Mouse (Mus musculus) stomach, embryonic 16.5 days (tissue): ENCODE data around the gene St3gal3. TPM values are rescaled to one million over a fixed set of nuclear protein-coding genes. Genes with fewer than 3 reads are reported as not detected.

ENCODE experiments used
- ATAC-seq: fragments of 200-750 bp; cut with Nextera tagmentation; 2 replicates; pipeline ENCODE4 v1.8.0; 2017; ENCODE audit warnings: moderate number of reproducible peaks, moderate TSS enrichment; ENCODE audit not compliant: insufficient read depth, low FRiP score
- H3K27ac ChIP-seq: fragments of 300-500 bp; sonication (generic); 2 replicates; pipeline ENCODE4 v1.5.1; 2014; ENCODE audit warnings: low read length
- H3K27me3 ChIP-seq: fragments of 300-500 bp; sonication (generic); 2 replicates; pipeline ENCODE4 v1.6.1; 2014; ENCODE audit warnings: low read length, control low read depth, mixed read lengths; ENCODE audit not compliant: control insufficient read depth, insufficient read depth
- H3K36me3 ChIP-seq: fragments of 300-500 bp; sonication (generic); 2 replicates; pipeline ENCODE4 v1.6.1; 2014; ENCODE audit warnings: low read length; ENCODE audit not compliant: control insufficient read depth, insufficient read depth
- H3K4me1 ChIP-seq: fragments of 300-500 bp; sonication (generic); 2 replicates; pipeline ENCODE4 v1.6.1; 2014; ENCODE audit warnings: low read length, control low read depth, mixed read lengths; ENCODE audit not compliant: control insufficient read depth, insufficient read depth
- H3K4me2 ChIP-seq: fragments of 300-500 bp; sonication (generic); 2 replicates; pipeline ENCODE4 v1.6.1; 2014; ENCODE audit warnings: low read depth, low read length, mixed read lengths
- H3K4me3 ChIP-seq: fragments of 300-500 bp; sonication (generic); replicated peaks from 2 replicates; pipeline ENCODE4 v1.5.1; 2014; ENCODE audit warnings: mild to moderate bottlenecking, low read length
- H3K9ac ChIP-seq: fragments of 300-500 bp; sonication (generic); 2 replicates; pipeline ENCODE4 v1.6.1; 2014; ENCODE audit warnings: low read length
- H3K9me3 ChIP-seq: fragments of 300-500 bp; sonication (generic); replicated peaks from 2 replicates; pipeline ENCODE4 v1.6.1; 2016; ENCODE audit warnings: low read length, control low read depth; ENCODE audit not compliant: control insufficient read depth
- WGBS: fragments of 180-500 bp; shearing (Covaris S2); extraction: QIAGEN DNeasy Blood & Tissue Kit; methylation state at CpG from one replicate; pipeline ENCODE4 v1.1.7; 2014; 5-methylcytosine and 5-hydroxymethylcytosine counted together
- polyA plus RNA-seq: library from polyadenylated mRNA; unstranded; fragments of >200 nt; fragmentation: Nextera tagmentation; extraction: Ambion mirVana; gene quantifications from 2 replicates; pipeline ENCODE4 v1.2.1, GENCODE M21; 2015

The St3gal3 gene
- polyA plus RNA-seq, 1 experiment from 2014 or later = 5.2 TPM

GRCm38 (mm10) chr4:118156559-118156958, 21.8 kb upstream of the St3gal3 start:
- no peak overlapping the region for H3K4me3 ChIP-seq
- 89% methylated on average over 15 of the region's 15 CpGs for WGBS

GRCm38 (mm10) chr4:118154889-118155288, 20.2 kb upstream of the St3gal3 start:
- Histone ChIP-seq H3K9ac (no peak overlapping the region), H3K9me3 (no peaks in the 10 kb centered on the region), H3K36me3 (peaks cover 23% of the 10 kb centered on the region), H3K4me2 (no peak overlapping the region), H3K4me3 (no peak overlapping the region), H3K27me3 (no peaks in the 10 kb centered on the region), H3K27ac (no peak overlapping the region), H3K4me1 (no peaks in the 10 kb centered on the region)
- 90% methylated on average over 5 of the region's 5 CpGs for WGBS
- no peak for ATAC-seq

More at GRCm38 (mm10) chr4:118156559-118156958, 21.8 kb upstream of the St3gal3 start:
- no peak for ATAC-seq
- no peak overlapping the region for H3K9ac ChIP-seq
- peaks cover 39% of the 10 kb centered on the region for H3K36me3 ChIP-seq
- H3K4me2 ChIP-seq = no peak overlapping the region
- no peak overlapping the region for H3K27ac ChIP-seq
- H3K9me3 ChIP-seq = no peaks in the 10 kb centered on the region
- no peaks in the 10 kb centered on the region for H3K4me1 ChIP-seq
- H3K27me3 ChIP-seq = no peaks in the 10 kb centered on the region

DNA sequence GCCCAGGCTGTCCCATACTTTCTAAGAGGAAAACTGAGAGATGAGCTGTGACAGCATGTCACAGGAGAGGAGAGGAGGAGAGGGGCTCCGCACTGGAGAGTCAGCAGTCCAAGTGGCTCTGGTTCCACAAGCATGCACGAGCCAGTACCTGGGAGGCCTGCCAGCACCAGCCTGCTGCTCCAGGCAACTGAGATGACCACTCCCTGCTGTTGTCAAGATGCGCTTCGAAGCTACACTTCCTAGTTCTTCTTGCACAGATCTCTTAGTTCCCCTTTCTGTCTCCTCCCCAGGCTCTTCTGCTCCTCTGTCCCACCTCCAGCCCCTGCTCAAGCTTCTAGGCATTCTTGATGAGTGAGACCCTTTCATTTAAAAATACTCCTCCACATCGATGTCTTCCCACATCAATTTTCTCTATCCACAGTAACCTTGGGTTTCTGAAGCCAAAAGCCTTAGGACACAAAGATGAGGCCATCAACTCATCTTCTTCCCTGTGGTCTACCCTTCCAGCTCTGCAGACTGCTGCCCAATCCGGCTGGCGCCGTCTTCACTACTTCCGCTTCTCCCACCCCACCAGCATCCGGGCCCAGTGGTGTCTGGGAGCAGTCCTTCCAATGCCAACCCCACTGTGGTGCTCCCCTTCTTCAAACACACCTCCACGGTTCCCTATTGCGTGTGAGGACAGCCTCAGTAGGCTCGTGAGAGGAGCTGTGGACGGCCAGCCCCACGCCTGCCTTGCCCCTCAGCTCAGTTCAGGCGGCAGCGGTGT, 17.5 kb upstream of the St3gal3 start:
- ATAC-seq = no peak
- H3K9ac ChIP-seq = no peak overlapping the region
- WGBS = 87% methylated on average over 17 of the region's 17 CpGs
- no peak overlapping the region for H3K4me3 ChIP-seq
- H3K27ac ChIP-seq = no peak overlapping the region
- no peaks in the 10 kb centered on the region for H3K27me3 ChIP-seq
- H3K36me3 ChIP-seq = peaks cover 20% of the 10 kb centered on the region; the same call in 1 of the 2 replicates
- no peaks in the 10 kb centered on the region for H3K4me1 ChIP-seq
- no peaks in the 10 kb centered on the region for H3K9me3 ChIP-seq
- H3K4me2 ChIP-seq = no peak overlapping the region

DNA sequence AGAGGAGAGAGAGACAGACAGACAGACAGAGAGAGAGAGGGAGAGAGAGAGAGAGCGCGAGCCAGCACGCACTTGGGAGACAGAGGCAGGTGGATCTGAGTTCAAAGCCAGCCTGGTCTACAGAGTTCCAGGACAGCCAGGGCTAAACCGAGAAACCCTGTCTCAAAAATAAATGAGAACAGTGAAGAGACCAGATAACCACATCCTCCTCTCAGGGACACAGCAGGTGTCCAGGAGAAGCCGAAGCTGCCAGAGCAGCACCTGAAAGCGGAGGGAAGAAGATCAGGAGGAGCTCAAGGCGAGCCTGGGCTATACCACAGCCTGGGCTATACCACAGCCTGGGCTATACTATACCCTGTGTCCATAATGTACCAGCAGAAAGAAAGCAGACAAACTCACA, 16.1 kb upstream of the St3gal3 start:
- WGBS = 94% methylated on average over 7 of the region's 7 CpGs
- no peaks in the 10 kb centered on the region for H3K9me3 ChIP-seq

GRCm38 (mm10) chr4:118149956-118150680, 15.4 kb upstream of the St3gal3 start:
- no peak overlapping the region for H3K4me3 ChIP-seq
- H3K9me3 ChIP-seq = no peaks in the 10 kb centered on the region
- WGBS = 86% methylated on average over 14 of the region's 14 CpGs
- no peak for ATAC-seq
- H3K4me2 ChIP-seq = no peak overlapping the region
- no peak overlapping the region for H3K9ac ChIP-seq
- H3K4me1 ChIP-seq = no peaks in the 10 kb centered on the region
- no peaks in the 10 kb centered on the region for H3K27me3 ChIP-seq
- H3K27ac ChIP-seq = no peak overlapping the region
- H3K36me3 ChIP-seq = peaks cover 29% of the 10 kb centered on the region

More for the DNA sequence above, 16.1 kb upstream of the St3gal3 start:
- ATAC-seq = no peak
- Histone ChIP-seq H3K4me2 (no peak overlapping the region), H3K4me3 (no peak overlapping the region), H3K27ac (no peak overlapping the region), H3K4me1 (no peaks in the 10 kb centered on the region), H3K9ac (no peak overlapping the region), H3K36me3 (peaks cover 32% of the 10 kb centered on the region), H3K27me3 (no peaks in the 10 kb centered on the region)

DNA sequence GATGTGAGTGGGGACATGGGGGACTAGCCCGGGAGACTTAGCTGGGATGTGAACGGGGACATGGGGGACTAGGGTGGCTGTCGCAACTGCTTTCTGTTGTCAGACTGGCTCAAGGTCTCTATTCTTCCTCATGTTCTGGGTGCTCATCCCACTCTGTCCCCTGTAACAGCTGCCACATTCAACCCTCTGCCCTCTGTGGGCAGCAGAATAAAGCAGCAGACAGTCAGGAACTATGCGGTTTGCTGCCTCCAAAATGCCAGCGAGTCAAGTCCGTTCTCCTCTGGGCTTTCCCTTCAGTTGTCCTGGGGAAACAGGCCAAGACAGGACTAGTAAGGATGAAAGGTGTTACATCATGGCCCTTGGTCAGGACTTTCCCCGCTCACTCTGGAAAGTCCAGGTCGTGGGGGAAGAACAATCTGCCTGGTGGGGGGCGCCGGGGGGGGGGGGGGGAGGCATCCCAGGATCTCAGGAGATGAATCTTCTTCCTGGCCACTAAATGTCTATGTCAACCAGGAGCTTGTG, 14.4 kb upstream of the St3gal3 start:
- H3K9ac ChIP-seq = no peak overlapping the region
- H3K4me2 ChIP-seq = no peak overlapping the region
- H3K4me1 ChIP-seq = no peaks in the 10 kb centered on the region
- WGBS = 83% methylated on average over 10 of the region's 10 CpGs
- H3K27me3 ChIP-seq = no peaks in the 10 kb centered on the region
- no peaks in the 10 kb centered on the region for H3K9me3 ChIP-seq
- H3K4me3 ChIP-seq = no peak overlapping the region
- H3K36me3 ChIP-seq = peaks cover 29% of the 10 kb centered on the region
- ATAC-seq = no peak
- no peak overlapping the region for H3K27ac ChIP-seq

GRCm38 (mm10) chr4:118148317-118148687, 13.6 kb upstream of the St3gal3 start:
- ATAC-seq = no peak
- no peaks in the 10 kb centered on the region for H3K9me3 ChIP-seq
- 56% methylated on average over 10 of the region's 10 CpGs for WGBS

DNA sequence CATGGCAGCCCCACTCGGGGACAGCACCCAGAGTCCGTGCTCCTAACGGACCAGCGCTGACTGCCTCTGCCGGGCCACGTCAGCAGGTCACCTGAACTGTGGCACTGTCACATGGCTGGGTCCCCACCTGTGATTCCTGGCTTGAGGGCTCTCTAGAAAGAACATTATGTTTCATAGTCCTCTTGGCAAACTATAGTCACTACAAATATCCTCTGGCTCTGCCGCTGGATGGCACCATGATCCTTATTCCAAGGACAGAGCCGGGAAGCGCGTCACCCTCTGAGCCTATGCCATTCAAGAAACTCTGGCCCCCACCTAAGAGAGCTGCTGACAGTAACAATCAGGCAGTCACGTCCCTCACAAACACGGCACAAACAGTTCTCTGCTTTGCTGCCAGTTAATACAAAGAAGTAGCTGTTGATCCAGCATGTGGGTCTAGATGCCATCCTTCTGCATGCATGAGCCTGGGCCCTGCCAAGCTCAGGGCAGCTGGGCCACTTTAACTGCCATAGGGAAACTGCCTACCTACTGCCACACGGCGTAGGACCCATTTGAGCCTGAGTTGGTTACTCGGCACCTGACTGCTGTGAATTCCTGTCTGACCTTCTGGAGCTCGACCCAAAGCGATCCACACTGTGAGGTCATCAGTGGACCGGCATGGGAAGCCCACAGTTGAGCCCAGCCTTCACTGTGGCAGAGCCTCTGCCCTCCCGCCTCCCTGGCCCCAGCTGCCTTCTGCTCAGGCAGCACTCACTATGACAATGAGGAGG, 13.0 kb upstream of the St3gal3 start:
- H3K9me3 ChIP-seq = no peaks in the 10 kb centered on the region
- H3K9ac ChIP-seq = no peak overlapping the region
- no peak for ATAC-seq
- H3K4me2 ChIP-seq = no peak overlapping the region
- H3K4me3 ChIP-seq = no peak overlapping the region
- H3K4me1 ChIP-seq = no peaks in the 10 kb centered on the region
- WGBS = 92% methylated on average over 19 of the region's 19 CpGs
- H3K27ac ChIP-seq = no peak overlapping the region
- peaks cover 28% of the 10 kb centered on the region for H3K36me3 ChIP-seq
- H3K27me3 ChIP-seq = no peaks in the 10 kb centered on the region

More at GRCm38 (mm10) chr4:118148317-118148687, 13.6 kb upstream of the St3gal3 start:
- Histone ChIP-seq H3K27me3 (no peaks in the 10 kb centered on the region), H3K4me2 (no peak overlapping the region), H3K9ac (no peak overlapping the region), H3K36me3 (peaks cover 31% of the 10 kb centered on the region), H3K27ac (no peak overlapping the region), H3K4me1 (no peaks in the 10 kb centered on the region), H3K4me3 (no peak overlapping the region)
